In the genomic region with DNA sequence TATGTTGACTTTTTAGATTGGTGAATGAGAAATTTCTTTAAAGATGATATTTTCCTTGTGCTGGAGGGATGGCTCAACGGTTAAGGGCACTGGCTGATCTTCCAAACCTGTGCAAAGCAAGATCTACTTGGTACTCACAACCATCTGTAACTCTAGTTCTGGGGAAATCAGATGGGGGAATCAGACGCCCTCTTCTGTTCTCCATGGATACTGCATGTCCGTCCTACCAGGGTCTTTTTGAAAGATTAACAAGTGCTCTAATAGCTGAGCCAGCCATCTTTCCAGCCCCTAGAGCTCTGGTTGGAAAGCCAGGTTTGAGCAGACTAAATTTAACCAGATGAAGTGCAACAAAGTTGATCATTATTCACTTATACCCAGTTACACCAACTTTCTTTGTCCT, we compare ENCODE assay signal across 8 mouse cellular contexts. TPM values are rescaled to one million over a fixed set of nuclear protein-coding genes. Genes with fewer than 3 reads are reported as not detected.
A peak's percentile ranks its signal among the peaks of the same experiment; 100 is the strongest.
DNase-seq lines count a peak whose midpoint lies in the region; ATAC-seq and TF ChIP-seq lines count a peak whose summit lies in the region.

No protein-coding gene starts in this region.

- H3K9me3 ChIP-seq in forebrain, embryonic 10.5 days: no peaks in the 10 kb centered on the region
- H3K9me3 ChIP-seq in forebrain, embryonic 13.5 days (replicated peaks): no peaks in the 10 kb centered on the region
- H3K9me3 ChIP-seq in midbrain, embryonic 10.5 days (replicated peaks): no peaks in the 10 kb centered on the region
- H3K9me3 ChIP-seq in midbrain, embryonic 15.5 days: no peaks in the 10 kb centered on the region

- TF ChIP-seq POLR2A in cortical plate, adult 2 months (IDR thresholded peaks at IDR 0.05; ENCODE audit: extremely low read depth, insufficient read depth, low read length): no peak

- H3K4me2 ChIP-seq in forebrain, embryonic 13.5 days: no peak overlapping the region
- H3K4me2 ChIP-seq in midbrain, embryonic 15.5 days: no peak overlapping the region

- H3K4me1 ChIP-seq in forebrain, embryonic 10.5 days: peaks cover 17% of the 10 kb centered on the region
- H3K4me1 ChIP-seq in forebrain, embryonic 13.5 days: peaks cover 14% of the 10 kb centered on the region
- H3K4me1 ChIP-seq in midbrain, embryonic 10.5 days: peaks cover 11% of the 10 kb centered on the region
- peaks cover 13% of the 10 kb centered on the region for H3K4me1 ChIP-seq in midbrain, embryonic 15.5 days
- H3K4me1 ChIP-seq in cortical plate, adult 2 months (ENCODE audit: control insufficient read depth, insufficient read depth, low read length): no peaks in the 10 kb centered on the region

- no peaks in the 10 kb centered on the region for H3K27me3 ChIP-seq in forebrain, embryonic 10.5 days (ENCODE audit: poor library complexity, severe bottlenecking)
- no peaks in the 10 kb centered on the region for H3K27me3 ChIP-seq in forebrain, embryonic 13.5 days
- no peaks in the 10 kb centered on the region for H3K27me3 ChIP-seq in midbrain, embryonic 10.5 days (ENCODE audit: low read depth, poor library complexity, severe bottlenecking)
- H3K27me3 ChIP-seq in midbrain, embryonic 15.5 days (replicated peaks): no peaks in the 10 kb centered on the region

- peak; percentile 48 for DNase-seq in forebrain, embryonic 10.5 days (ENCODE audit: extremely low spot score, low spot score)
- DNase-seq in midbrain, embryonic 10.5 days (ENCODE audit: low spot score): peak; percentile 57
- DNase-seq in kidney, postnatal 36 days: peak; percentile 44 to 59

- no peak for ATAC-seq in forebrain, embryonic 13.5 days
- no peak for ATAC-seq in midbrain, embryonic 15.5 days (replicated peaks)
- 0 out of 2 replicates have a peak, but pooled peaks have one; percentile 27 for ATAC-seq in monocyte, adult 5-6 weeks (replicated peaks; ENCODE audit: insufficient number of reproducible peaks, low FRiP score, low TSS enrichment, poor library complexity, severe bottlenecking)
- ATAC-seq in activated CD4-positive, CD25-positive, alpha-beta regulatory T cell, adult 4 months: no peak

- no peak overlapping the region for H3K27ac ChIP-seq in forebrain, embryonic 10.5 days
- no peak overlapping the region for H3K27ac ChIP-seq in forebrain, embryonic 13.5 days
- H3K27ac ChIP-seq in midbrain, embryonic 10.5 days (replicated peaks): no peak overlapping the region
- H3K27ac ChIP-seq in midbrain, embryonic 15.5 days: no peak overlapping the region
- no peak overlapping the region for H3K27ac ChIP-seq in cortical plate, adult 2 months (ENCODE audit: insufficient read depth, low read length)

- no peak overlapping the region for H3K4me3 ChIP-seq in forebrain, embryonic 10.5 days
- no peak overlapping the region for H3K4me3 ChIP-seq in forebrain, embryonic 13.5 days
- no peak overlapping the region for H3K4me3 ChIP-seq in midbrain, embryonic 10.5 days
- H3K4me3 ChIP-seq in midbrain, embryonic 15.5 days: no peak overlapping the region
- no peak overlapping the region for H3K4me3 ChIP-seq in cortical plate, adult 2 months (ENCODE audit: insufficient read depth, low read length)

- no peak overlapping the region for H3K9ac ChIP-seq in forebrain, embryonic 13.5 days
- H3K9ac ChIP-seq in midbrain, embryonic 15.5 days: no peak overlapping the region

- 25% methylated on average over 3 of the region's 3 CpGs for WGBS in forebrain, embryonic 10.5 days
- WGBS in forebrain, embryonic 13.5 days: 21% methylated on average over 3 of the region's 3 CpGs
- 25% methylated on average over 3 of the region's 3 CpGs for WGBS in midbrain, embryonic 10.5 days
- 22% methylated on average over 3 of the region's 3 CpGs for WGBS in midbrain, embryonic 15.5 days

- H3K36me3 ChIP-seq in forebrain, embryonic 10.5 days (replicated peaks): peaks cover 8% of the 10 kb centered on the region
- no peaks in the 10 kb centered on the region for H3K36me3 ChIP-seq in forebrain, embryonic 13.5 days (ENCODE audit: poor library complexity, severe bottlenecking)
- 0 out of 2 replicates have a peak, but pooled peaks cover 2% of the 10 kb centered on the region for H3K36me3 ChIP-seq in midbrain, embryonic 10.5 days
- H3K36me3 ChIP-seq in midbrain, embryonic 15.5 days (replicated peaks): no peaks in the 10 kb centered on the region

- peak; percentile 31; the same call in 1 of the 2 replicates for TF ChIP-seq CTCF in cortical plate, adult 2 months (IDR thresholded peaks at IDR 0.05; ENCODE audit: extremely low read depth, insufficient read depth, low read length)

RNA-seq across cellular contexts. Expression of gene Ugcg, which starts 1.8 kb away (rescaled TPM):
- polyA plus RNA-seq in forebrain, embryonic 10.5 days (2016; fragmentation: Nextera tagmentation; extraction: Ambion mirVana): 11.7 and 12.0 TPM in 2 replicates
- polyA plus RNA-seq in forebrain, embryonic 13.5 days (2015; fragmentation: Nextera tagmentation; extraction: Ambion mirVana): 17.1 and 18.1 TPM in 2 replicates
- polyA plus RNA-seq in midbrain, embryonic 10.5 days (2016; fragmentation: Nextera tagmentation; extraction: Ambion mirVana): 9.8 and 9.9 TPM in 2 replicates
- 17.3 and 20.0 TPM in 2 replicates for polyA plus RNA-seq in midbrain, embryonic 15.5 days (2015; fragmentation: Nextera tagmentation; extraction: Ambion mirVana)
- polyA plus RNA-seq in cortical plate, adult 2 months (2012; rRNA removed): 59.1 and 60.7 TPM in 2 replicates
- 254 to 534 TPM (median 259 TPM) in 3 replicates for total RNA-seq in monocyte, adult 5-6 weeks (2017)
- 10 to 100 TPM; 17.5 to 19.7 TPM for polyA plus RNA-seq in activated CD4-positive, CD25-positive, alpha-beta regulatory T cell, adult 4 months (2017; shearing (Covaris generic))

RNA-seq across cellular contexts. Expression of gene AI481877, which starts 48.5 kb away (rescaled TPM):
- polyA plus RNA-seq in forebrain, embryonic 10.5 days (2016; fragmentation: Nextera tagmentation; extraction: Ambion mirVana): not detected in 2 replicates
- not detected in 2 replicates for polyA plus RNA-seq in forebrain, embryonic 13.5 days (2015; fragmentation: Nextera tagmentation; extraction: Ambion mirVana)
- not detected in 2 replicates for polyA plus RNA-seq in midbrain, embryonic 10.5 days (2016; fragmentation: Nextera tagmentation; extraction: Ambion mirVana)
- 0.04 TPM in 2 replicates for polyA plus RNA-seq in midbrain, embryonic 15.5 days (2015; fragmentation: Nextera tagmentation; extraction: Ambion mirVana)
- polyA plus RNA-seq in cortical plate, adult 2 months (2012; rRNA removed): not detected in 2 replicates
- total RNA-seq in monocyte, adult 5-6 weeks (2017): 0.43 TPM in 1 of 3 replicates, not detected in the others
- polyA plus RNA-seq in activated CD4-positive, CD25-positive, alpha-beta regulatory T cell, adult 4 months (2017; shearing (Covaris generic)): not detected
